Mouse (Mus musculus): ENCODE results near the gene Dnah8. TPM values are rescaled to one million over a fixed set of nuclear protein-coding genes. Genes with fewer than 3 reads are reported as not detected.

The Dnah8 gene
- total and polyA plus RNA-seq, 2 experiments from 2014 or later: 3.1 to 4.2 TPM

DNA sequence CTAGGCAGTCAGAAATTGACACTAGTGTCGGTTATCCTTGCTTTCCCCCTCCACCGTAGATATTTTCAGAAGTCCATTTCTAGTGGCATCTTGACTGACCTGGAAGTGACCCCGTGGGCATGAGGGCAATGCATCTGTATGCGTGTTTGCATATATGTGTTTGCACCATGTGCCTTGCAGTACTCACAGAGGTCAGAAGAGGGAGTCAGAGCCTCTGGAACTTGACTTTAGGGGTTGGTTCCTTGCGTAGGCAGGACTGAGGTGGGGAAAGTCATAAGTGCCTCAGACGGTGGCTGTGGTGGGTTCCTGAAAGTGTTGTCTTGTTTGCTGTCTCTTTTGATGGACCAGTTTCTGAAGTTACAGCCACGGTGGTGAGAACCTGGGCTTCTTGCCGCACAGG lies 110.6 kb downstream of the Dnah8 start:
- Histone ChIP-seq H3K27me3 (ENCODE audit: insufficient read depth, low read length) (no peaks in the 10 kb centered on the region), H3K4me2 (ENCODE audit: low read depth, low read length, poor library complexity, severe bottlenecking) (no peak overlapping the region), H3K36me3 (ENCODE audit: insufficient read depth, low read length) (no peaks in the 10 kb centered on the region), H3K9me3 (ENCODE audit: low read length) (no peaks in the 10 kb centered on the region), H3K4me1 (ENCODE audit: insufficient read depth, low read length) (no peaks in the 10 kb centered on the region), H3K4me3 (ENCODE audit: low read depth, low read length) (no peak overlapping the region), H3K27ac (ENCODE audit: low read depth, low read length) (no peak overlapping the region), H3K9ac (replicated peaks; ENCODE audit: low read length, poor library complexity, severe bottlenecking) (no peak overlapping the region)
- DNase-seq (ENCODE audit: low spot score): no peak
- 92% methylated on average over 8 of the region's 8 CpGs for WGBS
- no peak for TF ChIP-seq CTCF (IDR thresholded peaks at IDR 0.05)
- ATAC-seq (ENCODE audit: low FRiP score): no peak

DNA sequence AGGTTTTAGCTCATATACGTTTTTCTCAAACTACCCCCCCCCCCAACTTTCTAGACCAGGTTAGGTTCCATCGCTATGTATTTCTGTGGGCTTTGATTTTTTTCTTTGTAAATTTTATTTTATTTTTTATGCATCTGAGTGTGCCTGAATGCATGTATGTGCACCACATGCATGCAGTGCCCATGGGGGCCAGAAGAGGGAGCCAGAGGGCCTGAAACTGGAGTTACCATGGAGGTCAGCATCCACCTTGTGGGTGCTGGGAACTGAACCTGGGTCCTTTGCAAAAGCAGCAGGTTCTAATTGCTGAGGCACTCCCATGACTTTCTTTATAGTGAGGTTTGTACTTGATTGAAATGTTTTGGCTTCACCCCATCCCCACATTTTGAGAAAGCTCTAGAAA lies 111.3 kb downstream of the Dnah8 start:
- ATAC-seq (ENCODE audit: low FRiP score) (no peak), DNase-seq (ENCODE audit: low spot score) (no peak)
- Histone ChIP-seq H3K9ac (replicated peaks; ENCODE audit: low read length, poor library complexity, severe bottlenecking) (no peak overlapping the region), H3K4me1 (ENCODE audit: insufficient read depth, low read length) (no peaks in the 10 kb centered on the region), H3K27ac (ENCODE audit: low read depth, low read length) (no peak overlapping the region), H3K9me3 (ENCODE audit: low read length) (no peaks in the 10 kb centered on the region), H3K27me3 (ENCODE audit: insufficient read depth, low read length) (no peaks in the 10 kb centered on the region), H3K4me3 (ENCODE audit: low read depth, low read length) (no peak overlapping the region), H3K4me2 (ENCODE audit: low read depth, low read length, poor library complexity, severe bottlenecking) (no peak overlapping the region), H3K36me3 (ENCODE audit: insufficient read depth, low read length) (no peaks in the 10 kb centered on the region)
- peak; percentile 36 for TF ChIP-seq CTCF (IDR thresholded peaks at IDR 0.05)
- 94% methylated on average over 2 of the region's 2 CpGs for WGBS

DNA sequence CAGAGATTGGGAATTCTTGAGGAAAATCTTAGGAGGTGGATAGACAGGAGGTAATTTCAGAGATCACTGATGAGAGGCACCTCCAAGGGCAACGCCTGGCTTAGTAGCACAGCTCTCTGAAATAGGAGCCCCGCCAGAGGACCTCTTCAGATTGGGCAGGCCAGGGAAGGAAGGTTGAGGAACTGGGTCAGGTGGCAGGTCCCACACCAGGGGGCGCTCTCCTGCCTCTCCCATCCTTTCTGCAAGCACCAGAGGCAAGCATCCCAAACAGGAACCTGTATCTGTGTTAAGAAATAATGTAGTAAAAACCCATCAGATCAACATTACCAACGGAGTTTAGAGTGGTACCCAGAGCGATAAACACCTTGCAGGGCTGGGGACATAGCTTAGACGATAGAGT lies 113.6 kb downstream of the Dnah8 start:
- no peak overlapping the region for H3K27ac ChIP-seq (ENCODE audit: low read depth, low read length)
- H3K9me3 ChIP-seq (ENCODE audit: low read length): no peaks in the 10 kb centered on the region
- WGBS: 53% methylated on average over 6 of the region's 6 CpGs
- peak; percentile 52 for TF ChIP-seq CTCF (IDR thresholded peaks at IDR 0.05)
- no peaks in the 10 kb centered on the region for H3K27me3 ChIP-seq (ENCODE audit: insufficient read depth, low read length)
- DNase-seq (ENCODE audit: low spot score) (no peak), ATAC-seq (ENCODE audit: low FRiP score) (no peak)
- H3K9ac ChIP-seq (replicated peaks; ENCODE audit: low read length, poor library complexity, severe bottlenecking): no peak overlapping the region
- no peak overlapping the region for H3K4me2 ChIP-seq (ENCODE audit: low read depth, low read length, poor library complexity, severe bottlenecking)
- no peak overlapping the region for H3K4me3 ChIP-seq (ENCODE audit: low read depth, low read length)
- H3K36me3 ChIP-seq (ENCODE audit: insufficient read depth, low read length): no peaks in the 10 kb centered on the region
- no peaks in the 10 kb centered on the region for H3K4me1 ChIP-seq (ENCODE audit: insufficient read depth, low read length)

DNA sequence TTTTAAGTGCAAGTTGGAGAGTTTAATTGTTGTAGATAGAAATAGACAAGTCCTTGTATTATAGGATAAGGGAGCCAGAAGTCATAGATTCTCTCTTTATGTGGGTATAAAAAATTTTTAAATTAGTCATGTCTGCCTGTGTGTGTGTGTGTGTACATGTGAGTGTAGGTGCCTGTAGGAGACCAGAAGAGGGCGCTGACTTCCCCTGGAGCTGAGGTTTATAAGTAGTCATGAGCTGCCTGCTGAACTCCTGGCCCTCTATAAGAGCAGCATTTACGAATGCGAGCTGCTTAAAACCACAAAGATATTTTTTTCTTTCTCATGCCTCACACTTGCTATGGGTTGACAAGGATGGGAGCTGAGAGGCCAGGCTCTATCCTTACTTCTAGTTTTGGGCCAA lies 115.6 kb downstream of the Dnah8 start:
- no peak overlapping the region for H3K4me3 ChIP-seq (ENCODE audit: low read depth, low read length)
- 92% methylated on average over 3 of the region's 3 CpGs for WGBS
- no peak for TF ChIP-seq CTCF (IDR thresholded peaks at IDR 0.05)
- H3K27me3 ChIP-seq (ENCODE audit: insufficient read depth, low read length): no peaks in the 10 kb centered on the region
- no peak overlapping the region for H3K4me2 ChIP-seq (ENCODE audit: low read depth, low read length, poor library complexity, severe bottlenecking)
- no peaks in the 10 kb centered on the region for H3K36me3 ChIP-seq (ENCODE audit: insufficient read depth, low read length)
- no peaks in the 10 kb centered on the region for H3K4me1 ChIP-seq (ENCODE audit: insufficient read depth, low read length)
- no peak for DNase-seq (ENCODE audit: low spot score)
- H3K9ac ChIP-seq (replicated peaks; ENCODE audit: low read length, poor library complexity, severe bottlenecking): no peak overlapping the region
- H3K9me3 ChIP-seq (ENCODE audit: low read length): no peaks in the 10 kb centered on the region
- ATAC-seq (ENCODE audit: low FRiP score): no peak
- no peak overlapping the region for H3K27ac ChIP-seq (ENCODE audit: low read depth, low read length)

DNA sequence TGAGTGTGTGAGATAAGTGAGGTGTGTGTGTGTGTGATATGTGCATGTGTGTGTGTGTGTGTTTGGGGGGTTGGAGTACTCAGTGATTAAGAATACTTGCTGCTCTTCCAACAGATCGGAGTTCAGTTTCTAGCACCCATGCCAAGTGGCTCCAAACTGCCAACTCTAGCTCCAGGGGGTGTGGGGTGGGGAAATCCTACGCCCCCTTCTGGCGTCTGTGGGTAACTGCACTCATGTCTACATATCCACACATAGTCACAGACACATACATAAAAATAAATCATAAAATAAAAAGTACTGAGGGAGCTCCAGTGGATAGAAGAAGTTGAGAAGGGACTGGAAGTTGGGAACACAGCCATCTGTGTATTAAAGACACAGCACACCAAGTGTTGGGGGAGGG lies 119.8 kb downstream of the Dnah8 start:
- Histone ChIP-seq H3K27me3 (ENCODE audit: insufficient read depth, low read length) (no peaks in the 10 kb centered on the region), H3K9ac (replicated peaks; ENCODE audit: low read length, poor library complexity, severe bottlenecking) (no peak overlapping the region), H3K9me3 (ENCODE audit: low read length) (no peaks in the 10 kb centered on the region), H3K4me3 (ENCODE audit: low read depth, low read length) (no peak overlapping the region), H3K4me2 (ENCODE audit: low read depth, low read length, poor library complexity, severe bottlenecking) (no peak overlapping the region), H3K4me1 (ENCODE audit: insufficient read depth, low read length) (no peaks in the 10 kb centered on the region), H3K36me3 (ENCODE audit: insufficient read depth, low read length) (no peaks in the 10 kb centered on the region), H3K27ac (ENCODE audit: low read depth, low read length) (no peak overlapping the region)
- DNase-seq (ENCODE audit: low spot score): no peak
- WGBS: 82% methylated on average over 3 of the region's 3 CpGs
- peak; percentile 16; the same call in 1 of the 2 replicates for TF ChIP-seq CTCF (IDR thresholded peaks at IDR 0.05)
- ATAC-seq (ENCODE audit: low FRiP score): no peak

DNA sequence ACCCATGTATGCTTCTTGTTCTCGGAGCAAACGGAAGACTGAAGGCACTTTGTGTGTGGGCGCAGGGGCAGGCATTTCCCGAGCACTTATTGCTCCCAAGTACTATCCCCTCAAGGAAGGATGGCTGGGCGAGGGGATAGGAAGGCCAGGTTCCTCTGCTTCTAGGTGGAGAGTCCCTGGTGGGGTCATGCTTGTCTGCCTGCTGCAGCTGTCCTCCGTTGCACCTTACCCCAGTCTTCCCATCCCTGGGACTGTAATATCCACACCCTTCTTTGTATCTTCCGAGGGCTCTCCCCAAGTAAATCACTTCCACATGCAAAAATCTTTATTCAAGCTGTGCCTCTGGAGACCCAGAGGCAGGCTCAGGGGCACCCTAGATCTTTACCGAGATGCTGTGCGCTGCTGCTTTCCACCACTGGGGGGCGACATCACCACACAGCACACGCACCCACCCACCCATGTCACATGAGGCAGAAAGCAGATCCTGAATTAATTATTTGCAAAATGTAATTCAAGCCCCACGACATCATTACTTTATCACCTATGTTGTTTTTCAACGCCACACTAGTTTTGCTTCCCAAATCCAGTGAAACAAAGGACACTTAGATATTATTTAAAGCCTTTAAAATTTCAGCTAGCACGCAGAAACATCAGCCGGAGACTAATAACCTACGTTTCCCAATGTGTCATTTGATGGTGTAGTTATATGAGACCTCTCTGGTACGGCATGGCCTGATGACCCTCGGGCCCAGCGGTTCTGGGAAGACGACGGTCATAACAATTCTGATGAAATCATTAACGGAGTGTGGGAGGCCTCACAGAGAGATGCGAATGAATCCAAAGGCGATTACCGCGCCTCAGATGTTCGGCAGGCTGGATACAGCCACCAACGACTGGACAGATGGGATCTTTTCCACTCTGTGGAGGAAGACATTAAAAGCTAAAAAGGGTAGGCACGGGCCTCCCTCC lies 122.2 kb downstream of the Dnah8 start:
- no peaks in the 10 kb centered on the region for H3K9me3 ChIP-seq (ENCODE audit: low read length)
- no peaks in the 10 kb centered on the region for H3K36me3 ChIP-seq (ENCODE audit: insufficient read depth, low read length)
- DNase-seq (ENCODE audit: low spot score) (peak; percentile 63), ATAC-seq (ENCODE audit: low FRiP score) (peak; percentile 66; the same call in 1 of the 2 replicates)
- H3K4me2 ChIP-seq (ENCODE audit: low read depth, low read length, poor library complexity, severe bottlenecking): peak overlapping the region; percentile 15; the same call in 1 of the 2 replicates
- no peaks in the 10 kb centered on the region for H3K4me1 ChIP-seq (ENCODE audit: insufficient read depth, low read length)
- H3K9ac ChIP-seq (replicated peaks; ENCODE audit: low read length, poor library complexity, severe bottlenecking): no peak overlapping the region
- WGBS: 43% methylated on average over 29 of the region's 29 CpGs
- no peak overlapping the region for H3K27ac ChIP-seq (ENCODE audit: low read depth, low read length)
- no peaks in the 10 kb centered on the region for H3K27me3 ChIP-seq (ENCODE audit: insufficient read depth, low read length)
- H3K4me3 ChIP-seq (ENCODE audit: low read depth, low read length): no peak overlapping the region
- peak; percentile 99 for TF ChIP-seq CTCF (IDR thresholded peaks at IDR 0.05)

All from midbrain, postnatal 0 days (tissue).